Mouse (Mus musculus) C2C12 (cell line): ENCODE measurements around the gene Coa5. TPM values are rescaled to one million over a fixed set of nuclear protein-coding genes. Genes with fewer than 3 reads are reported as not detected.

Experiments used
- H3K27me3 ChIP-seq: one replicate; pipeline ENCODE4 v1.6.1; 2011; ENCODE audit not compliant: control insufficient read depth, insufficient read depth, insufficient read length
- H3K36me3 ChIP-seq: one replicate; pipeline ENCODE4 v1.6.1; 2011; ENCODE audit not compliant: control insufficient read depth, insufficient read depth
- H3K4me3 ChIP-seq: one replicate; pipeline ENCODE4 v1.5.1; 2011; ENCODE audit warnings: mild to moderate bottlenecking, control low read depth; ENCODE audit not compliant: poor library complexity, insufficient read depth, severe bottlenecking
- H3K79me2 ChIP-seq: one replicate; pipeline ENCODE4 v1.6.1; 2011; ENCODE audit not compliant: control insufficient read depth, insufficient read depth
- H3K79me3 ChIP-seq: one replicate; pipeline ENCODE4 v1.6.1; 2011; ENCODE audit warnings: low read depth, control low read depth
- H3ac ChIP-seq: one replicate; pipeline ENCODE3; 2011; ENCODE audit warnings: low read depth; ENCODE audit not compliant: control insufficient read depth, insufficient read length
- CEBPB ChIP-seq: IDR thresholded peaks from one replicate; pipeline ENCODE4 v1.6.1; 2011; ENCODE audit warnings: low read depth, mild to moderate bottlenecking, control low read depth, moderate library complexity
- CTCF ChIP-seq: IDR thresholded peaks from one replicate; pipeline ENCODE4 v1.5.1; 2011; ENCODE audit not compliant: control insufficient read depth, insufficient read depth, insufficient read length
- FOSL1 ChIP-seq: IDR thresholded peaks from one replicate; pipeline ENCODE4 v1.8.0; 2011; ENCODE audit warnings: mild to moderate bottlenecking, low read length; ENCODE audit not compliant: poor library complexity, insufficient read depth, severe bottlenecking
- MAX ChIP-seq: IDR thresholded peaks from one replicate; pipeline ENCODE4 v1.6.1; 2011; ENCODE audit warnings: mild to moderate bottlenecking, control low read depth
- MYOD1 ChIP-seq: IDR thresholded peaks from one replicate; pipeline ENCODE4 v1.6.1; 2011; ENCODE audit warnings: low read depth; ENCODE audit not compliant: control insufficient read depth, insufficient read length
- MYOG ChIP-seq: IDR thresholded peaks from one replicate; pipeline ENCODE4 v1.6.1; 2011; ENCODE audit not compliant: control insufficient read depth, insufficient read length; ENCODE audit errors: extremely low read depth
- USF1 ChIP-seq: IDR thresholded peaks from one replicate; pipeline ENCODE4 v1.6.1; 2011; ENCODE audit warnings: low read depth, mild to moderate bottlenecking, control low read depth, moderate library complexity
- polyA plus RNA-seq: library from polyadenylated mRNA; unstranded; fragments of >200 nt; fragmentation: generic; extraction: Trizol; gene quantifications from one replicate; pipeline ENCODE4 v1.2.1, GENCODE M21; 2012; ENCODE audit warnings: missing spikeins

Gene Coa5
- polyA plus RNA-seq, 1 experiment, result 33.9 TPM

GRCm38 (mm10) chr1:37407228-37407627, 22.7 kb downstream of the Coa5 start:
- TF ChIP-seq MYOD1 (no peak), MAX (no peak), USF1 (no peak), MYOG (no peak), FOSL1 (no peak), CEBPB (no peak), CTCF (no peak)
- H3K36me3 ChIP-seq, result no peaks in the 10 kb centered on the region
- H3K79me2 ChIP-seq, result no peaks in the 10 kb centered on the region
- no peak overlapping the region for H3K4me3 ChIP-seq
- H3K27me3 ChIP-seq, result no peaks in the 10 kb centered on the region
- no peaks in the 10 kb centered on the region for H3K79me3 ChIP-seq
- no peak overlapping the region for H3ac ChIP-seq

DNA sequence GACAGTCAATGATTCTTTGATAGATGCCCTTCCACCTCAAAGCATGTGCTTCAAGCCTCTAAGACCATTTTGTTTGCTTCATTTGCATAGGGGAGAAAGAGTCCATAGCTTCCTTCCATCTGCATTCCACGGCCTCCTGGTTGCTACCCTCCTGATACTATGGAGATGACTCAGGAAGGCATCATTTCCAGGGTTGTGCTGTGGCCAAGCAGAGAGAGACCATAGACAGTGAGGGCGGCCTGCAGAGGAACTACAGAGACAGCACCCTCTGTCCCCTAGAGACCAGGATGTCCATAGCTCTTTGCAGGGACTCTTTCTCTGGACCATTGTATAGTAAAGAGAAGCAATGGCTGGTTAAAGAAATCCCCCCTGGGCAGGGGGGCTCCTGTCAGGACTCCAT, 24.8 kb downstream of the Coa5 start:
- no peaks in the 10 kb centered on the region for H3K79me3 ChIP-seq
- H3K36me3 ChIP-seq, result no peaks in the 10 kb centered on the region
- no peak overlapping the region for H3ac ChIP-seq
- H3K79me2 ChIP-seq, result no peaks in the 10 kb centered on the region
- TF ChIP-seq CEBPB (no peak), FOSL1 (no peak), MAX (no peak), CTCF (no peak), USF1 (no peak), MYOD1 (no peak), MYOG (no peak)
- H3K27me3 ChIP-seq, result no peaks in the 10 kb centered on the region
- no peak overlapping the region for H3K4me3 ChIP-seq

GRCm38 (mm10) chr1:37401687-37402086, 28.2 kb downstream of the Coa5 start:
- TF ChIP-seq USF1 (no peak), CTCF (peak; percentile 56)
- Histone ChIP-seq H3K4me3 (no peak overlapping the region), H3K36me3 (no peaks in the 10 kb centered on the region), H3K79me3 (no peaks in the 10 kb centered on the region), H3K79me2 (no peaks in the 10 kb centered on the region), H3K27me3 (no peaks in the 10 kb centered on the region), H3ac (no peak overlapping the region)

DNA sequence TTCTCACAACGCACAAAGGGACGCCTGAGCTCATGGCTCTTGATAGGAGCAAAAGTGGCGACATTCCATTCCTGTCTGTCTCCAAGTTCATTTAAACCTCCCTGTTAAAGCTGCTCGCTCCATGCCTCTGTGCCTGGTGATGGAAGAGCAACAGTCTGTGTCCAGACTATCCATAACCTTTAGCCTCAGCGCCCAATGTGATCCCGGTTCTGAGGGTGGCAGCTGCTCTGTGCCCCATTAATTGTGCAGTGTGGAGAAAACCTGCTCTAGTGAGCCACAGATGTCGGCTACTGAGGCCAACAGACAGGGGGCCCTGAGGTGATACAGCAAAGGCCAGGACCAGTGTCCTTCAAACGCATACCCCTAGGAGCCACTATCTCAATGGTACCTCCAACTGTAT, 30.2 kb downstream of the Coa5 start:
- no peaks in the 10 kb centered on the region for H3K79me2 ChIP-seq
- no peak overlapping the region for H3ac ChIP-seq
- H3K4me3 ChIP-seq, result no peak overlapping the region
- TF ChIP-seq CEBPB, result no peak
- TF ChIP-seq MYOD1, result no peak
- TF ChIP-seq USF1, result no peak
- no peak for TF ChIP-seq MAX
- no peak for TF ChIP-seq MYOG
- TF ChIP-seq FOSL1, result no peak
- TF ChIP-seq CTCF, result no peak
- no peaks in the 10 kb centered on the region for H3K79me3 ChIP-seq
- H3K27me3 ChIP-seq, result no peaks in the 10 kb centered on the region
- H3K36me3 ChIP-seq, result no peaks in the 10 kb centered on the region

GRCm38 (mm10) chr1:37398961-37399360, 30.9 kb downstream of the Coa5 start:
- no peak overlapping the region for H3ac ChIP-seq
- H3K36me3 ChIP-seq, result no peaks in the 10 kb centered on the region
- H3K27me3 ChIP-seq, result no peaks in the 10 kb centered on the region
- no peaks in the 10 kb centered on the region for H3K79me2 ChIP-seq
- no peaks in the 10 kb centered on the region for H3K79me3 ChIP-seq
- H3K4me3 ChIP-seq, result no peak overlapping the region
- TF ChIP-seq FOSL1 (no peak), MYOD1 (no peak), MAX (no peak), USF1 (no peak), CEBPB (no peak), MYOG (no peak)

GRCm38 (mm10) chr1:37396481-37396880, 33.4 kb downstream of the Coa5 start:
- Histone ChIP-seq H3K79me3 (no peaks in the 10 kb centered on the region), H3K36me3 (no peaks in the 10 kb centered on the region), H3K27me3 (no peaks in the 10 kb centered on the region), H3K79me2 (no peaks in the 10 kb centered on the region), H3ac (no peak overlapping the region), H3K4me3 (no peak overlapping the region)
- TF ChIP-seq MAX (no peak), MYOG (no peak), USF1 (no peak), CTCF (no peak), MYOD1 (no peak), FOSL1 (no peak), CEBPB (no peak)
